Mouse (Mus musculus): ENCODE data around the gene Twsg1. TPM values are rescaled to one million over a fixed set of nuclear protein-coding genes. Genes with fewer than 3 reads are reported as not detected.

The Twsg1 gene
- polyA plus RNA-seq, 1 experiment from 2014 or later: 121 TPM

- Histone ChIP-seq H3K4me3 (ENCODE audit: control insufficient read depth in 1 of 2, insufficient read depth in 1 of 2, low read depth in 1 of 2, low read length in 2 of 2) (no peak overlapping the region), H3K9me3 (ENCODE audit: control insufficient read depth, low read length) (no peaks in the 10 kb centered on the region), H3K4me1 (ENCODE audit: control insufficient read depth in 2 of 2, insufficient read depth in 2 of 2, low read length in 2 of 2) (peaks cover 0 to 6% of the 10 kb centered on the region in 2 experiments; a peak in 1 of 4 replicates), H3K27me3 (ENCODE audit: control insufficient read depth, insufficient read depth, low read length) (no peaks in the 10 kb centered on the region), H3K4me2 (ENCODE audit: low read length) (no peak overlapping the region), H3K36me3 (ENCODE audit: control insufficient read depth, insufficient read depth, low read length) (no peaks in the 10 kb centered on the region), H3K9ac (ENCODE audit: low read length) (no peak overlapping the region), H3K27ac (replicated peaks in 1 of 2; ENCODE audit: control insufficient read depth in 1 of 2, insufficient read depth in 1 of 2, low read depth in 2 of 2, low read length in 2 of 2) (no peak overlapping the region)
- no peak for ATAC-seq (ENCODE audit: insufficient number of reproducible peaks, insufficient read depth, low FRiP score, low read depth)
- 94% methylated on average over 11 of the region's 11 CpGs for WGBS
Observed at GRCm38 (mm10) chr17:65873834-65874233, 77.2 kb downstream of the Twsg1 start.

- H3K4me1 ChIP-seq (ENCODE audit: control insufficient read depth in 2 of 2, insufficient read depth in 2 of 2, low read length in 2 of 2): peaks cover 0 to 6% of the 10 kb centered on the region in 2 experiments; a peak in 1 of 4 replicates
- no peaks in the 10 kb centered on the region for H3K9me3 ChIP-seq (ENCODE audit: control insufficient read depth, low read length)
- 86% methylated on average over 4 of the region's 4 CpGs for WGBS
- no peaks in the 10 kb centered on the region for H3K27me3 ChIP-seq (ENCODE audit: control insufficient read depth, insufficient read depth, low read length)
- H3K9ac ChIP-seq (ENCODE audit: low read length): no peak overlapping the region
- no peak overlapping the region for H3K27ac ChIP-seq (replicated peaks in 1 of 2; ENCODE audit: control insufficient read depth in 1 of 2, insufficient read depth in 1 of 2, low read depth in 2 of 2, low read length in 2 of 2)
- no peak for ATAC-seq (ENCODE audit: insufficient number of reproducible peaks, insufficient read depth, low FRiP score, low read depth)
- no peak overlapping the region for H3K4me2 ChIP-seq (ENCODE audit: low read length)
- H3K4me3 ChIP-seq (ENCODE audit: control insufficient read depth in 1 of 2, insufficient read depth in 1 of 2, low read depth in 1 of 2, low read length in 2 of 2): no peak overlapping the region
- H3K36me3 ChIP-seq (ENCODE audit: control insufficient read depth, insufficient read depth, low read length): no peaks in the 10 kb centered on the region
Observed at GRCm38 (mm10) chr17:65873156-65873555, 77.9 kb downstream of the Twsg1 start.

DNA sequence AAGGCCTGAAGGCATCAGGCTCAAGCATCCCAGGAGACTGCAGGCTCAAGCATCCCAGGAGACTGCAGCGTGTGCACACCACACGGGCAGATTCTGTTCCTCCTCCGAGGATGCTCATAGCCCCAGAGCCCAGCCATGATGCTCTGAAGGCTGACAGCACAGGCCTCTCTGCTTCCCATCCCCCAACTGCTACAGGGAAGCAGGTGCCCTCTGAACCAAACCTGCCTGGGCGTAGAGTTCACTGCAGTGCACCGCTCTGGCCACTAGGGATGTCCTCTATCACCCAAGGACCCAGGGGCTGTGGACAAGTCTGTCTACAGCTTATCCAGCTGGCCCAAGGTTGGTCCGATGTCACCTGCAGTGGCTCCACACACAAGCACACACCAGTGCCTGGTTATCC, 78.4 kb downstream of the Twsg1 start:
- H3K27ac ChIP-seq (replicated peaks in 1 of 2; ENCODE audit: control insufficient read depth in 1 of 2, insufficient read depth in 1 of 2, low read depth in 2 of 2, low read length in 2 of 2): no peak overlapping the region
- WGBS: 44% methylated on average over 6 of the region's 6 CpGs
- ATAC-seq (ENCODE audit: insufficient number of reproducible peaks, insufficient read depth, low FRiP score, low read depth): no peak

DNA sequence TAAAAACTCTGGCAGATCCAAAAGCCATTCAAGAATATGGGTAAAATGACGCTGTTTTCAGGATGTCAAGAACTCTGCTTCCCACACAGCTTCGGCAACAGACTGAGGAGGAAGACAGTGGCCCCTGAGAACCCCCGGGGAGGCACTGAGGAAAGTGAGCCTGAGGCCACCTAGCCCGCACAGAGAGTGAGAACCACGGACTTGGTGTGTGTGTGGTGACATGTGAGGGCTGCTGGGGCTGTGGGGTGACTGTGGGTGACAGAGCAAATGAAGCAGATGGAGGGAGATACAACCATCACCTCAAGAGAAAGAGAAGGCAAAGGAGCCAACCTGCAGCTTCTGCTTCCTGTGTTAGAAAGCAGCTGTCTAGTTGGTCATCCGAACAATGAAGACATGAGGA, 79.0 kb downstream of the Twsg1 start:
- H3K36me3 ChIP-seq (ENCODE audit: control insufficient read depth, insufficient read depth, low read length): peaks cover 5% of the 10 kb centered on the region
- no peak overlapping the region for H3K27ac ChIP-seq (replicated peaks in 1 of 2; ENCODE audit: control insufficient read depth in 1 of 2, insufficient read depth in 1 of 2, low read depth in 2 of 2, low read length in 2 of 2)
- WGBS: 66% methylated on average over 6 of the region's 6 CpGs
- peaks cover 0 to 6% of the 10 kb centered on the region in 2 experiments; a peak in 1 of 4 replicates for H3K4me1 ChIP-seq (ENCODE audit: control insufficient read depth in 2 of 2, insufficient read depth in 2 of 2, low read length in 2 of 2)
- H3K9me3 ChIP-seq (ENCODE audit: control insufficient read depth, low read length): no peaks in the 10 kb centered on the region
- H3K4me3 ChIP-seq (ENCODE audit: control insufficient read depth in 1 of 2, insufficient read depth in 1 of 2, low read depth in 1 of 2, low read length in 2 of 2): no peak overlapping the region
- no peak overlapping the region for H3K9ac ChIP-seq (ENCODE audit: low read length)
- H3K4me2 ChIP-seq (ENCODE audit: low read length): no peak overlapping the region
- ATAC-seq (ENCODE audit: insufficient number of reproducible peaks, insufficient read depth, low FRiP score, low read depth): no peak
- no peaks in the 10 kb centered on the region for H3K27me3 ChIP-seq (ENCODE audit: control insufficient read depth, insufficient read depth, low read length)

More for the DNA sequence above, 78.4 kb downstream of the Twsg1 start:
- Histone ChIP-seq H3K36me3 (ENCODE audit: control insufficient read depth, insufficient read depth, low read length) (no peaks in the 10 kb centered on the region), H3K9me3 (ENCODE audit: control insufficient read depth, low read length) (no peaks in the 10 kb centered on the region), H3K9ac (ENCODE audit: low read length) (no peak overlapping the region), H3K4me3 (ENCODE audit: control insufficient read depth in 1 of 2, insufficient read depth in 1 of 2, low read depth in 1 of 2, low read length in 2 of 2) (no peak overlapping the region), H3K4me1 (ENCODE audit: control insufficient read depth in 2 of 2, insufficient read depth in 2 of 2, low read length in 2 of 2) (peaks cover 0 to 6% of the 10 kb centered on the region in 2 experiments; a peak in 1 of 4 replicates), H3K27me3 (ENCODE audit: control insufficient read depth, insufficient read depth, low read length) (no peaks in the 10 kb centered on the region), H3K4me2 (ENCODE audit: low read length) (no peak overlapping the region)

Other genes with a start within 250 kb of the Twsg1 start
- 31.0 and 31.8 TPM in 2 replicates for gene Rab31, start 178.5 kb downstream of the Twsg1 start, polyA plus RNA-seq (2014; fragmentation: Nextera tagmentation; extraction: Ambion mirVana)
- 29.0 and 34.8 TPM in 2 replicates for gene Ppp4r1, start 168.7 kb downstream of the Twsg1 start, polyA plus RNA-seq (2014; fragmentation: Nextera tagmentation; extraction: Ambion mirVana)
- gene Ralbp1, start 65.4 kb downstream of the Twsg1 start, polyA plus RNA-seq (2014; fragmentation: Nextera tagmentation; extraction: Ambion mirVana): 42.8 and 49.4 TPM in 2 replicates
- 18.4 and 22.0 TPM in 2 replicates for gene Ankrd12, start 125.9 kb upstream of the Twsg1 start, polyA plus RNA-seq (2014; fragmentation: Nextera tagmentation; extraction: Ambion mirVana)
- 713 and 726 TPM in 2 replicates for gene Ndufv2, start 150.3 kb upstream of the Twsg1 start, polyA plus RNA-seq (2014; fragmentation: Nextera tagmentation; extraction: Ambion mirVana)
- 25.6 and 28.4 TPM in 2 replicates for gene Washc1, start 160.3 kb upstream of the Twsg1 start, polyA plus RNA-seq (2014; fragmentation: Nextera tagmentation; extraction: Ambion mirVana)
- gene Ddx11, start 172.3 kb upstream of the Twsg1 start, polyA plus RNA-seq (2014; fragmentation: Nextera tagmentation; extraction: Ambion mirVana): 8.7 and 11.1 TPM in 2 replicates

Data from heart, embryonic 14.5 days (tissue).